Mouse (Mus musculus) midbrain, embryonic 11.5 days (tissue): Measurements from ENCODE around the gene Tmem139. TPM values are rescaled to one million over a fixed set of nuclear protein-coding genes. Genes with fewer than 3 reads are reported as not detected.

ENCODE experiments used
- ATAC-seq: fragments of 200-750 bp; cut with Nextera tagmentation; 2 replicates; pipeline ENCODE4 v1.8.0; 2017; ENCODE audit warnings: moderate TSS enrichment, moderate library complexity; ENCODE audit not compliant: low FRiP score
- DNase-seq: peaks from one replicate; pipeline ENCODE4 v3.0.0; 2015; ENCODE audit warnings: low spot score; ENCODE audit errors: missing footprints
- H3K27ac ChIP-seq: fragments of 300-500 bp; sonication (generic); 2 replicates; pipeline ENCODE4 v1.5.1; 2014; ENCODE audit warnings: low read depth, low read length
- H3K27me3 ChIP-seq: fragments of 300-500 bp; sonication (generic); 2 replicates; pipeline ENCODE4 v1.6.1; 2014; ENCODE audit warnings: mild to moderate bottlenecking, low read length, moderate library complexity, mixed read lengths; ENCODE audit not compliant: control insufficient read depth, insufficient read depth
- H3K36me3 ChIP-seq: fragments of 300-500 bp; sonication (generic); 2 replicates; pipeline ENCODE4 v1.6.1; 2014; ENCODE audit warnings: mild to moderate bottlenecking, low read length, moderate library complexity, mixed read lengths; ENCODE audit not compliant: control insufficient read depth, insufficient read depth
- H3K4me1 ChIP-seq: fragments of 300-500 bp; sonication (generic); 2 replicates; pipeline ENCODE4 v1.6.1; 2014; ENCODE audit warnings: low read length; ENCODE audit not compliant: control insufficient read depth, insufficient read depth
- H3K4me2 ChIP-seq: fragments of 300-500 bp; sonication (generic); 2 replicates; pipeline ENCODE4 v1.6.1; 2014; ENCODE audit warnings: mild to moderate bottlenecking, moderate library complexity
- H3K4me3 ChIP-seq: fragments of 300-500 bp; sonication (generic); 2 replicates; pipeline ENCODE4 v1.5.1; 2014; ENCODE audit warnings: low read depth, low read length
- H3K9ac ChIP-seq: fragments of 300-500 bp; sonication (generic); 2 replicates; pipeline ENCODE4 v1.6.1; 2014; ENCODE audit warnings: low read length
- H3K9me3 ChIP-seq: fragments of 300-500 bp; sonication (generic); 2 replicates; pipeline ENCODE4 v1.6.1; 2016; ENCODE audit warnings: low read length; ENCODE audit not compliant: control insufficient read depth
- WGBS: fragments of 180-500 bp; shearing (Covaris S2); extraction: QIAGEN DNeasy Blood & Tissue Kit; methylation state at CpG from one replicate; pipeline ENCODE4 v1.1.7; 2014; 5-methylcytosine and 5-hydroxymethylcytosine counted together
- polyA plus RNA-seq: library from polyadenylated mRNA; unstranded; fragments of >200 nt; fragmentation: Nextera tagmentation; extraction: Ambion mirVana; gene quantifications from 2 replicates; pipeline ENCODE4 v1.2.1, GENCODE M21; 2014

Gene Tmem139
- 0.19 and 0.23 TPM in 2 replicates for polyA plus RNA-seq

- peak; percentile 67 for DNase-seq
- H3K4me1 ChIP-seq: peaks cover 3% of the 10 kb centered on the region; the same call in 1 of the 2 replicates
- no peaks in the 10 kb centered on the region for H3K36me3 ChIP-seq
- no peak within 1 kb of the TSS for H3K27ac ChIP-seq
- no peaks in the 10 kb centered on the region for H3K27me3 ChIP-seq
- H3K4me2 ChIP-seq: no peak within 1 kb of the TSS
- no peak within 1 kb of the TSS for H3K4me3 ChIP-seq
- ATAC-seq: no peak
- H3K9ac ChIP-seq: no peak within 1 kb of the TSS
- 21% methylated on average over 20 of the region's 20 CpGs for WGBS
- no peaks in the 10 kb centered on the region for H3K9me3 ChIP-seq
Measured at GRCm38 (mm10) chr6:42261524-42262170, at the start of gene Tmem139. Gene Tmem139, plus strand, starts transcription at chr6:42261970.

- no peak within 1 kb of the TSS for H3K9ac ChIP-seq
- H3K27ac ChIP-seq: no peak within 1 kb of the TSS
- DNase-seq (no peak), ATAC-seq (no peak)
- H3K4me2 ChIP-seq: no peak within 1 kb of the TSS
- H3K9me3 ChIP-seq: no peaks in the 10 kb centered on the region
- H3K27me3 ChIP-seq: no peaks in the 10 kb centered on the region
- no peak within 1 kb of the TSS for H3K4me3 ChIP-seq
- WGBS: 88% methylated on average over 2 of the region's 2 CpGs
- no peaks in the 10 kb centered on the region for H3K4me1 ChIP-seq
- H3K36me3 ChIP-seq: no peaks in the 10 kb centered on the region
Measured at GRCm38 (mm10) chr6:42215028-42215427, 46.7 kb upstream of the Tmem139 start, which contains the start of gene Tas2r144. Gene Tas2r144, plus strand, starts transcription at chr6:42215328.

- Histone ChIP-seq H3K4me2 (no peak overlapping the region), H3K27ac (no peak overlapping the region), H3K4me3 (no peak overlapping the region), H3K27me3 (no peaks in the 10 kb centered on the region), H3K4me1 (no peaks in the 10 kb centered on the region), H3K9me3 (no peaks in the 10 kb centered on the region), H3K36me3 (no peaks in the 10 kb centered on the region), H3K9ac (no peak overlapping the region)
- WGBS: 74% methylated on average over 3 of the region's 3 CpGs
- DNase-seq (no peak), ATAC-seq (no peak)
Measured at GRCm38 (mm10) chr6:42222286-42222685, 39.5 kb upstream of the Tmem139 start.

GRCm38 (mm10) chr6:42225046-42225445 lies 36.7 kb upstream of the Tmem139 start:
- no peak for DNase-seq
- H3K9me3 ChIP-seq: no peaks in the 10 kb centered on the region
- H3K36me3 ChIP-seq: no peaks in the 10 kb centered on the region
- no peak overlapping the region for H3K27ac ChIP-seq
- WGBS: 81% methylated on average over 4 of the region's 4 CpGs
- H3K4me3 ChIP-seq: no peak overlapping the region
- no peaks in the 10 kb centered on the region for H3K4me1 ChIP-seq
- no peak overlapping the region for H3K4me2 ChIP-seq
- H3K27me3 ChIP-seq: no peaks in the 10 kb centered on the region
- no peak overlapping the region for H3K9ac ChIP-seq
- no peak for ATAC-seq

- DNase-seq (peak; percentile 95), ATAC-seq (peak; percentile 70; the same call in 1 of the 2 replicates)
- Histone ChIP-seq H3K27ac (no peak overlapping the region), H3K4me2 (no peak overlapping the region), H3K4me3 (no peak overlapping the region), H3K9me3 (no peaks in the 10 kb centered on the region), H3K4me1 (no peaks in the 10 kb centered on the region), H3K27me3 (no peaks in the 10 kb centered on the region), H3K9ac (no peak overlapping the region), H3K36me3 (no peaks in the 10 kb centered on the region)
- 37% methylated on average over 17 of the region's 17 CpGs for WGBS
Measured at GRCm38 (mm10) chr6:42227240-42228101, 34.3 kb upstream of the Tmem139 start.

GRCm38 (mm10) chr6:42229610-42230009 lies 32.2 kb upstream of the Tmem139 start:
- ATAC-seq (no peak), DNase-seq (no peak)
- H3K36me3 ChIP-seq: no peaks in the 10 kb centered on the region
- no peaks in the 10 kb centered on the region for H3K4me1 ChIP-seq
- H3K27ac ChIP-seq: no peak overlapping the region
- no peaks in the 10 kb centered on the region for H3K27me3 ChIP-seq
- H3K9me3 ChIP-seq: no peaks in the 10 kb centered on the region
- no peak overlapping the region for H3K4me3 ChIP-seq
- H3K4me2 ChIP-seq: no peak overlapping the region
- no peak overlapping the region for H3K9ac ChIP-seq
- 81% methylated on average over 4 of the region's 4 CpGs for WGBS

GRCm38 (mm10) chr6:42231191-42231590 lies 30.6 kb upstream of the Tmem139 start:
- ATAC-seq (no peak), DNase-seq (no peak)
- 88% methylated on average over 3 of the region's 3 CpGs for WGBS
- Histone ChIP-seq H3K4me2 (no peak overlapping the region), H3K27me3 (no peaks in the 10 kb centered on the region), H3K9me3 (no peaks in the 10 kb centered on the region), H3K27ac (no peak overlapping the region), H3K9ac (no peak overlapping the region), H3K4me3 (no peak overlapping the region), H3K36me3 (no peaks in the 10 kb centered on the region), H3K4me1 (no peaks in the 10 kb centered on the region)

- DNase-seq (no peak), ATAC-seq (no peak)
- no peak overlapping the region for H3K27ac ChIP-seq
- H3K4me3 ChIP-seq: no peak overlapping the region
- H3K4me2 ChIP-seq: no peak overlapping the region
- H3K4me1 ChIP-seq: no peaks in the 10 kb centered on the region
- 78% methylated on average over 6 of the region's 6 CpGs for WGBS
- no peak overlapping the region for H3K9ac ChIP-seq
- no peaks in the 10 kb centered on the region for H3K27me3 ChIP-seq
- no peaks in the 10 kb centered on the region for H3K36me3 ChIP-seq
- H3K9me3 ChIP-seq: no peaks in the 10 kb centered on the region
Measured at GRCm38 (mm10) chr6:42237276-42237805, 24.4 kb upstream of the Tmem139 start.
